Mouse (Mus musculus): ENCODE measurements around the gene Slc9a8.

Gene Slc9a8

GRCm38 (mm10) chr2:167483081-167483826, 61.7 kb downstream of the Slc9a8 start:
- DNase-seq (ENCODE audit: low spot score) = no peak

GRCm38 (mm10) chr2:167483827-167484410, 62.4 kb downstream of the Slc9a8 start:
- no peak for DNase-seq (ENCODE audit: low spot score)

GRCm38 (mm10) chr2:167484932-167485331, 63.4 kb downstream of the Slc9a8 start:
- no peak for DNase-seq (ENCODE audit: low spot score)

GRCm38 (mm10) chr2:167485501-167486377, 64.2 kb downstream of the Slc9a8 start:
- DNase-seq (ENCODE audit: low spot score) = peak; percentile 80

GRCm38 (mm10) chr2:167486573-167486972, 65.1 kb downstream of the Slc9a8 start:
- no peak for DNase-seq (ENCODE audit: low spot score)

- DNase-seq (ENCODE audit: low spot score) = no peak
These were observed 66.0 kb downstream of the Slc9a8 start for GRCm38 (mm10) chr2:167487551-167487950.

GRCm38 (mm10) chr2:167487994-167488393, 66.5 kb downstream of the Slc9a8 start:
- no peak for DNase-seq (ENCODE audit: low spot score)

GRCm38 (mm10) chr2:167490813-167491525, 69.5 kb downstream of the Slc9a8 start:
- DNase-seq (ENCODE audit: low spot score) = peak; percentile 93

- peak; percentile 48 for DNase-seq (ENCODE audit: low spot score)
These were observed 70.5 kb downstream of the Slc9a8 start, which contains the start of gene Rnf114 for GRCm38 (mm10) chr2:167491757-167492708. TSS of gene Rnf114 (plus strand) at chr2:167492645.

GRCm38 (mm10) chr2:167492713-167493636, 71.5 kb downstream of the Slc9a8 start, which contains the start of gene Spata2:
TSS of gene Spata2 (minus strand) at chr2:167492887.
- DNase-seq (ENCODE audit: low spot score) = peak; percentile 96

- no peak for DNase-seq (ENCODE audit: low spot score)
These were observed 74.9 kb downstream of the Slc9a8 start for GRCm38 (mm10) chr2:167496437-167496836.

GRCm38 (mm10) chr2:167497272-167497671, 75.8 kb downstream of the Slc9a8 start:
- DNase-seq (ENCODE audit: low spot score) = no peak

- no peak for DNase-seq (ENCODE audit: low spot score)
These were observed 81.2 kb downstream of the Slc9a8 start for GRCm38 (mm10) chr2:167502554-167503252.

GRCm38 (mm10) chr2:167503253-167503895, 81.9 kb downstream of the Slc9a8 start:
- DNase-seq (ENCODE audit: low spot score) = peak; percentile 76

GRCm38 (mm10) chr2:167503896-167504349, 82.4 kb downstream of the Slc9a8 start:
- peak; percentile 68 for DNase-seq (ENCODE audit: low spot score)

GRCm38 (mm10) chr2:167505127-167505526, 83.6 kb downstream of the Slc9a8 start:
- DNase-seq (ENCODE audit: low spot score) = no peak

GRCm38 (mm10) chr2:167506546-167507260, 85.2 kb downstream of the Slc9a8 start:
- no peak for DNase-seq (ENCODE audit: low spot score)

Data from adipocyte (in vitro differentiated cells).